Mouse (Mus musculus): ENCODE data around the gene Ston2. TPM values are rescaled to one million over a fixed set of nuclear protein-coding genes. Genes with fewer than 3 reads are reported as not detected.
"Not testable (repeated sequence)": the region's sequence is repeated elsewhere in the genome, so short reads cannot be mapped to it uniquely, and the experiment has no call there.

The Ston2 gene
- total RNA-seq, 2 experiments from 2014 or later, result 24.7 to 33.3 TPM

DNA sequence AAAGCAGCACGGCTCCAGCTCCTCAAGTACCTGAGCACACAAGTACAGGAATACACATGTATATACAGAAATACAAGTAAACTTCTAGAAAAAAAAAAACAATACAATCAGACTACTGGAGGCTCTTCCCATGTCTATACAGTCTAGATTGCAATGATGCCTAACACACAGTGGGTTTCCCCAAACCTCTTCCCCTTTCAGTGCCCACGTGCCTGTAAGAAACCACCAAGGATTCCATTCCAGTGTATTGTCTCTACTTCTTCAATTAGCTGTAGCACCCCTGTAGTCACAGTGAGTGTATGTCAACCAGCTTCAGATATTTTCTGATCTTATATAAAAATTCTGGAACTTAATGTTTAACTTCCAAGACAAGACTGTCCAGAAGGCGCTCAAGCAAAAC is 196.1 kb downstream of the Ston2 start:
- no peak for DNase-seq (ENCODE audit: low spot score in 2 of 2)

DNA sequence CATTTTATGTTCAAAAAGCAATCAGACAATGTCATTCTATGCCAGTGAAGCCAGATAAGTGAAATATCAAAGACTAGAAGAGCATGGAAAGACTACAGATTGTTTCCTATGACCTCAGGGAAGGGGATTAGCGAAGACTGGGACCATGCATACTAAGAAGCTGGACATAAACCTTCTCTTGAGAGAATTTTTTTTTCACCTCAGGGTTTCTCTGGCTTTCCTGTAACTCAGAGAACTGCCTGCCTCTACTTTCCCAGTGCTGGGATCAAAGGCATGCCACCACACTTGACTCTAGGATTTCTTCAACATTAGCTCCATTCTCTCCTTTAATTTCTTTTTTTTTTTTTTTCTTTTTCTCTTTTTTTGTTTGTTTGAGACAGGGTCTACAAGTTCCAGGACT is 197.0 kb downstream of the Ston2 start:
- no peak for DNase-seq (ENCODE audit: low spot score in 2 of 2)

DNA sequence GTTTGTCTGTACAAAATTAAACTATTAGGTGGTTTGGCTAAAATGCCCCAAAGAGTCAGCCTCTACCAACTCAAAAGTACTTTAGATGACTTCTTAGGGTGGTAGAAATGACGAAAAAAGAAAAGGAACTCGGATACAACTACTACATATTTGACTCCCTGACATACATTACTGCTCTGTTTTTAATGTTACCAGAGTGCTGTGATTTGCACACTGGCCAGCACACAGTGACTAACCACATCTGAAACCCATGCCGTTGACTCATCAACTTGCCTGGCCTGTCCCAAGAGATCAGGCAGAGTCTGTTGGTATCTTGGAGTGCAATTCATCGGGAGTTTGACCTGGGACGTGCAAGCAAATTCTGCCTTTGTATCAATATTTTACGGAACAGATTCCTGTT is 197.5 kb downstream of the Ston2 start:
- DNase-seq (ENCODE audit: low spot score in 2 of 2), result no peak

DNA sequence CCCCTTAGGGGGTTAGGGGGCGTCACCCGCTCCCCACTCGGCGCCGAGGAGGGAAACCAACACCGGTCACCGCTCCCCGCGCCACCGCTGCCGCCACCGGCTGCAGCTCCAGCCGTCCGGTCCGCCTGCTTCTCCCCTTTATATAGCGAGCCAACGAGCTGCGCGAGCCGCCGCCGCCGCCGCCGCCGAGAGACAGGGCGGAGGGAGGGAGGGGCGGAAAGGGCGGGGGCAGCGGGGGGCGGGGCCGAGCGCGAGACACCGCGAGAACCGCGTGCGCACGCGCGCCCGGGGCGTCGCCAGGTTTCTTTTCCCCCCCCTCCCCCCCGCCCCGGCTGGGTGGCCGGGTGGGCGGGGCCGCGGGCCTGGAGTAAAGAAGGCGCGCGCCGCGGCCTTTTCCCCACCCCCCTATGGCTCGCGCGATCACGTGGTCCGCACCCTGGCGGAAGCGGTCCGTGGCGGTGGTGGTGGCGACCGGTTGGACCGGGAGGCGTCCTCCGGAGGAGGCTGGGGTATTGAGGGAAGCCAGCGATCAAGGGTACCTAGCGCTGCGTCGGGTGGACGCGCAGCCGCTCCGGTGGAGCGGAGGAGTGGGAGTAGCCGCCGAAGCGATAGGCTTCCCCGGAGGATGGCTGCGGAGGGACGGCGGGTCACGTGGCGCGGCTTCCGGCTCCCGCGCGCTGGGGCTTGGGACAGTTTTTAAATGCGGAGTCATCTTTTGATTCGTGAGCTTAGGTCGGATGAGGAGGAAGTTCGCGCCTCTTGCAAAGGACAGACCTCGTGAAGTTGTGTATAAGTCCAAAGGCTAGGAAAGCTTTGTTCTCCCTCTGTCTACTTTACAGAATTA is 198.1 kb downstream of the Ston2 start, which contains the start of gene Gtf2a1:
Gtf2a1 (minus strand) TSS at position 641 of the 844 bp plus-strand sequence.
- peak; percentile 93 to 94 for DNase-seq (ENCODE audit: low spot score in 2 of 2)

DNA sequence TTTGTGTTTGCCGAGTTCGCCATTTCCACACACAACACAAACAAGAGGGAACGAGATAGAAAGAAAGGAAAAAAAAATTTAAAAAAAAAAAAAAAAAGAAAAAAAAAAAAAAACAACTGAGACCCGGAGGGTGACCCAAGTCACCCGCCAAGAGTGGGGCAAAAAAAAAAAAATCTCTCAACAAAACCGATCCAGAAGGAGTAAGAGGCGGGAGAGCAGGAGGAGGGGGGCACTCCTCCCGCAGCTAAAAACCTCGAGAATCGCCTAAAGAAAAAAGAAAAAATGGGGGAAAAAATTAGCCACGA is 198.7 kb downstream of the Ston2 start:
- no peak for DNase-seq (ENCODE audit: low spot score in 2 of 2)

DNA sequence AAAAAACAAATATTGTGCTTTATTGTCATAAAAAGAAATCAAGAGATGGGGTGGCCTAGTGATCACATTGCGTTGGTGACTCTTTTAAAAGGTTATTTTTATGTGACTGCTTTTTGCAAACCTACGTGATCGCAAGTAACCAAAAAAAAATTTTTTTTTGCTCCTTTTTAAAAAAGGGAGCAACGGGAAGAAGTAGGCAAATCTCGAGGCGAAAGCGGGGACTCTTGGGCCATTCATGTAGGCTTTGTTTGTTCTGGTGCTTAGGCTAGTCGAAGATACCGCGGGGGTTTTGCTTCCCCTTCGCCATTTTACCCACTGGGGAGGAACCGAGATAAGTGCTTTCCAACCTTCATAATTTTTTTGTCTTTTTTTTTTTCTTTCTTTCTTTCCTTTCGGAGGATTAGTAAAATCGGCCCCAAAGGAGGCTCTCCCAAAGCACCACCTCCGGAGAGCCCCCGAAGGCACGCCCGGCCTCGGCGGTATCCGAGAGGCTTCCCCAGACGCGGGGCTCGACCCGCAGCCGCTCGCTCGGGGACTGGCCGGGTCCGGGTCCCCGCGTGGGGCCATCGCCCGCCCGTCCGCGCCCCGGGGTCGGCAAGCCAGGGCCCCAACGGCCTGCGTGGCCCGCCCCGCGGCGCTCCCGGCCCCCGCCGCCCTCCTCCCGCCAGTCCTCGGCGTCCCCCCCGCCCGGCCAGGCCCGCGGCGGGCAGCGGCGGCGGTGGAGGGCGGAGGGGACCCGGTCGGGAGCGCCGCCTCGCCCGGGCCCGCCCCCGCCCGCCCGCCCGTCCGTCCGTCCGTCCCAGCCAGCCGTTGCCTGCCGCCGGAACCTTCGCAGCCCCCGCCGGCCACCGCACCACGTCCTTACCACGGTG is 199.3 kb downstream of the Ston2 start:
- peak; percentile 34 to 58 for DNase-seq (ENCODE audit: low spot score in 2 of 2)

DNA sequence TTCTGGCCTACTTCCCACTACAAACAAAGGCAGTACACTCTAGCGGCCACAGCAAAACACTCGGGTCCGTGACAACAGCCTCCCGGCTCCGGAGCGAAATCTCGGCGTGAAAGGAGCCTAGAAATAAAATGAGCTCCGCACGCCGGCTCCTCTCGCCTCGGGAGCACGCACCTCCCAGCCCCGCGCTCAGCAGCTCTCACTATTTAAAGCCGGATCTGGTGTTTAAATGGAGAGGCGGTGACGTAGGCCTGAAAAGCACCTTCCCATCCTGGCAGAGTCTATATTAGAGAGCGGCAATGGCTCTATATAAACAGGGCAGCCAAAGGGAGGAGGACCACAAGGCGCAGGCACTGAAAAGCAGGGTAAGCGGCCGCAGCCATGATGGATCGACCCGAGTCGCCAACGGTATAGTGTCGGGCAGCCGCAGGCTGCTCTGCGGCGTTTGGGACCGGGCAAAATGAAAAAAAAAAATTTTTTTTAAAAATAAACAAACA is 200.0 kb downstream of the Ston2 start:
- DNase-seq (ENCODE audit: low spot score in 2 of 2), result peak; percentile 89 to 96

DNA sequence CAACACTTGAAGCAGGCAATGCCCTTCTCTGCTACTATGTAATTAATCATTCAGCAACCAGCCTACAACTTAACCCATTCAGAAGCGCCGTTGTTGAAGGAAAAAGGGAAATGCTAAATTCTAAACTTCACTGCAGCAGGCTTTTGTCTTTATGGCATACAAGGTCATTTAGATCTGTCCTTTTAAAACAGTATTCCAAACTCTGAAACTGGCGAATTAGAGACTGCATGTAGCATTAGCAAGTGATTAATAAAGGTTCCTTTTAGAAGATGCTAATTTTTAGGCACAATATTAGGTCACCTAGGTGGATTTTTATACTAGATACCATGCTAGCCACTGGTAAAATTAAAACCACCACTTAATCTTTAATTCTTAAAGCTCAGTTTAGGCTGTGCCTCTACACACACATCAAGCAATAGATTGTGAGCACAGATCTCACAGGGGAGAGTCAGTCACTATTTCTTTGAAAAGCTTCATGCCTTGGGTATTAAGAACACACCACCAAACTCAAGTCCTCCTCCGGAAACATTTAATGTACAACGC is 200.6 kb downstream of the Ston2 start:
- DNase-seq (ENCODE audit: low spot score in 2 of 2), result no peak

DNA sequence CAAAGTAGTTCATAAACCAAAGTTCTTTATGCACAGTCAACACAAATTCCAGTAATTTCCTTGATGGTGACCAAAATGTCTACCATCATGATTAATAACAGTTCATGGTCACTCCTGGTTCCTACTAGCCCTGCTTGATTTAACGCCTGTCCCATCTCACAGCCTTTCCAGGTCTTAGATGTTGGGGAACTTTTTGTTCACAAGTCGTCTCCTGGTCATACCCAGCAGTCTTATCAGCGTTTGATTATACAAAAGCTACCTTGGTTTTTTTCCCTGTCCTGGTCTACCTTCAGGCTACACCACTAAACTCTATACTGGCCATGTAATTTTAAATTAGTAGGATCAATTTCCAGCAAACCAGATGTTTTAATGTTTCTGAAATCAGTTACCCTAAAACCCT is 201.1 kb downstream of the Ston2 start:
- no peak for DNase-seq (ENCODE audit: low spot score in 2 of 2)

DNA sequence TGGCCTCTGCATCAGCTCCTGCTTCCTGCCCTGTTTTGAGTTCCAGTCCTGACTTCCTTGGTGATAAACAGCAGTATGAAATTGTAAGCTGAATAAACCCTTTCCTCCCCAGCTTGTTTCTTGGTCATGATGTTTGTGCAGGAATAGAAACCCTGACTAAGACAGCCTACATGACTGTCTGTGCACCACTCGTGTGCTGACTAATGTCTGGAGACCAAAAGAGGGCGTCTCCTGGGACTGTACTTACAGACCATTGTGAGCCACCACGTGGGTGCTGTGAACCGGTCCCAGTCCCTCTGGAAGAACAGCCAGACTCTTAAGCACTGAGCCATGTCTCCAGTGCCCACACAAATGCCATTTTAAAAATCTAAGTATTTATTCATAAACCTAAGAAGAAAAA is 202.4 kb downstream of the Ston2 start:
- not testable (repeated sequence) for DNase-seq (ENCODE audit: low spot score in 2 of 2)

DNA sequence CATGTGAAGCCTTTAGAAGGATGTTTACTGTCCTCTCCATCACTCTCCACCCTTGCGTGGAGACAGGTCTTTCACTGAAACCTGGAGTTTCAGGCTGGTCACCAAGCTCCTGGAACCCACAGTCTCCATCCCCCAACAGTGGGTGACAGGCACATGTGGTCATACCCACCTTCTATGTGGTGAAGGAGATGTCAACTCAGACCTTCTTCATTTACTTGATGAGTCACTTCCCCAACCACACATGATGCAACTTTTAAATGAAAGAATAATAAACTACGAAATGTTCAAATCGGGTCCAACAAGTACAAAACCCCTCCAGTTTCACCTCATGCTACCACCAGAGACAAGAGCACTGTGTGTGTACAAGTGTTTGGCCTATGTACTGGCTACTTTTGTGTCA is 203.0 kb downstream of the Ston2 start:
- DNase-seq (ENCODE audit: low spot score in 2 of 2), result no peak

DNA sequence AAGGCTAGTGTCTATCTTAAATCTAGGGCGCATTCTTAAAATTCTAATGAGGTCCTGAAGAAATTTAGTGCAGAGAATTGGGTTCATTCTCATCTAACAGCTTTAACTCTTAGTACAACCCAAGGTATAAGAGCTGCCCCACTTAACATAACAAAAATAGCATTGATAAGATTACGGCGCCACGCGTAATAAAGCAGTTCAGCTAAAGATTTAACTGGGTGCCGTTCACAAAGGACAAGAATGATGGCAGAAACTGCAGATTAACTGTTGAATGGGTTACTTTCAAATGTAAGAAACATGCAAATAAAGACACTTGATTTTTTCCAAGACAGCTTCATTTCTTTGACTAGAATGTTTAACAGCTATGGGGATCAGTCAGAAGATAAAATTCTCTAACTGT is 204.8 kb downstream of the Ston2 start:
- no peak for DNase-seq (ENCODE audit: low spot score in 2 of 2)

Small RNA genes lying within 50 kb of the gene (microRNA-seq; reads per million reads assigned to microRNA genes)
- 0 reads per million in 2 experiments for gene Gm22015

Other genes with a start within 250 kb of the Ston2 start
- gene Gtf2a1, start 197.9 kb downstream of the Ston2 start, total RNA-seq (2021), result 10 to 100 TPM; 47.1 to 51.6 TPM
- 100 to 1,000 TPM; 145 to 159 TPM for gene Sel1l, start 60.8 kb upstream of the Ston2 start, total RNA-seq (2021)